Comparison of ENCODE assay signal across 8 mouse cellular contexts in the genomic region with DNA sequence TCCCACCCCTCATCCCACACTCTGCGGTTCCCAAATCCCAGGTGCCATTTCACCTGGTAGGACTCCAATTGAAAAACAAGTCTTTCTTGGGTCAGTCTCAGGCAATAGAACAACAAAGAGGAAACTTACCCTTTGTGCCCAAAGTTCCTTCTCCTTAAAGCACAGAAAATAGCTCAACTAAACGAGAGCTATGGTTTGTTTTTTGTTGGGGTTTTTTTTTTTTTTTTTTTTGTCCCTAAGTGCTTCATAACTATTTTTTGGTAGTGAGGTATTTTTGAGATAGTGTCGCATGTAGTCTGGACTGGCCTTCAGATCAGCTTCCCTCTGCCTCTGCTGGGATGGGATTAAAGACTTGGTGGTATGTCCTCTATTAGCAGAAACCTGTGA. TPM values are rescaled to one million over a fixed set of nuclear protein-coding genes. Genes with fewer than 3 reads are reported as not detected.
DNase-seq lines count a peak whose midpoint lies in the region; ATAC-seq and TF ChIP-seq lines count a peak whose summit lies in the region.

No protein-coding gene starts in this region.

- H3K9ac ChIP-seq in heart, postnatal 0 days (replicated peaks; ENCODE audit: low read depth, low read length) = peak overlapping the region; percentile 62; the same call in 1 of the 2 replicates
- peak overlapping the region; percentile 90 for H3K9ac ChIP-seq in hindbrain, embryonic 13.5 days
- H3K9ac ChIP-seq in midbrain, embryonic 13.5 days (replicated peaks) = peak overlapping the region; percentile 75

- H3K4me3 ChIP-seq in heart, postnatal 0 days (ENCODE audit: low read depth, low read length) = peak overlapping the region; percentile 73
- peak overlapping the region; percentile 85 for H3K4me3 ChIP-seq in bone marrow, adult 2 months (replicated peaks; ENCODE audit: control insufficient read depth, low read depth, low read length)
- H3K4me3 ChIP-seq in hindbrain, embryonic 13.5 days = peak overlapping the region; percentile 76
- H3K4me3 ChIP-seq in midbrain, embryonic 13.5 days (replicated peaks) = peak overlapping the region; percentile 79

- H3K9me3 ChIP-seq in heart, postnatal 0 days (replicated peaks; ENCODE audit: control insufficient read depth, low read length) = no peaks in the 10 kb centered on the region
- H3K9me3 ChIP-seq in hindbrain, embryonic 13.5 days = no peaks in the 10 kb centered on the region
- H3K9me3 ChIP-seq in midbrain, embryonic 13.5 days = no peaks in the 10 kb centered on the region

- peaks cover 28% of the 10 kb centered on the region for H3K36me3 ChIP-seq in heart, postnatal 0 days (replicated peaks; ENCODE audit: control insufficient read depth, insufficient read depth, low read length)
- H3K36me3 ChIP-seq in hindbrain, embryonic 13.5 days = peaks cover 27% of the 10 kb centered on the region
- peaks cover 25% of the 10 kb centered on the region for H3K36me3 ChIP-seq in midbrain, embryonic 13.5 days

- no peak for TF ChIP-seq CTCF in heart, postnatal 0 days (IDR thresholded peaks at IDR 0.05; ENCODE audit: low read depth)
- no peak for TF ChIP-seq CTCF in bone marrow, adult 2 months (IDR thresholded peaks at IDR 0.05; ENCODE audit: control insufficient read depth, insufficient read depth, low read length)

- DNase-seq in heart, postnatal 0 days (ENCODE audit: low spot score) = no peak
- no peak for DNase-seq in heart, postnatal 10 days
- no peak for DNase-seq in right cerebral cortex, adult 2 months (ENCODE audit: low spot score in 2 of 2)
- no peak for DNase-seq in cerebellum, adult 11 months
- no peak for DNase-seq in right cerebral cortex, postnatal 14 days

- H3K27ac ChIP-seq in heart, postnatal 0 days (ENCODE audit: low read depth) = peak overlapping the region; percentile 80
- H3K27ac ChIP-seq in bone marrow, adult 2 months (ENCODE audit: control insufficient read depth, insufficient read depth, low read depth, low read length, poor library complexity) = peak overlapping the region; percentile 91
- peak overlapping the region; percentile 91 for H3K27ac ChIP-seq in hindbrain, embryonic 13.5 days
- peak overlapping the region; percentile 87 for H3K27ac ChIP-seq in midbrain, embryonic 13.5 days

- no peaks in the 10 kb centered on the region for H3K27me3 ChIP-seq in heart, postnatal 0 days (ENCODE audit: control insufficient read depth, insufficient read depth, low read length)
- H3K27me3 ChIP-seq in hindbrain, embryonic 13.5 days = no peaks in the 10 kb centered on the region
- H3K27me3 ChIP-seq in midbrain, embryonic 13.5 days = no peaks in the 10 kb centered on the region

- intact Hi-C loops in heart, postnatal 10 days (cut with DNase I) = no loop called here

- peaks cover 4% of the 10 kb centered on the region for H3K4me1 ChIP-seq in heart, postnatal 0 days (ENCODE audit: control insufficient read depth, insufficient read depth)
- peaks cover 9% of the 10 kb centered on the region; the same call in 1 of the 2 replicates for H3K4me1 ChIP-seq in bone marrow, adult 2 months (ENCODE audit: control insufficient read depth, insufficient read depth, low read length)
- peaks cover 9% of the 10 kb centered on the region for H3K4me1 ChIP-seq in hindbrain, embryonic 13.5 days (replicated peaks)
- H3K4me1 ChIP-seq in midbrain, embryonic 13.5 days (replicated peaks) = peaks cover 15% of the 10 kb centered on the region

- ATAC-seq in heart, postnatal 0 days (ENCODE audit: insufficient read depth, low read depth) = no peak
- no peak for ATAC-seq in hindbrain, embryonic 13.5 days (ENCODE audit: low FRiP score)
- no peak for ATAC-seq in midbrain, embryonic 13.5 days

- H3K4me2 ChIP-seq in heart, postnatal 0 days (ENCODE audit: low read depth, low read length) = peak overlapping the region; percentile 76
- H3K4me2 ChIP-seq in hindbrain, embryonic 13.5 days = peak overlapping the region; percentile 81
- H3K4me2 ChIP-seq in midbrain, embryonic 13.5 days (replicated peaks) = peak overlapping the region; percentile 75

- TF ChIP-seq EP300 in heart, postnatal 0 days (IDR thresholded peaks at IDR 0.05; ENCODE audit: low read depth) = no peak

- whole genome bisulfite sequencing in heart, postnatal 0 days = 32% methylated on average over 3 of the region's 3 CpGs
- WGBS in bone marrow, adult 2 months = 23% methylated on average over 3 of the region's 3 CpGs
- 35% methylated on average over 3 of the region's 3 CpGs for WGBS in hindbrain, embryonic 13.5 days
- 45% methylated on average over 3 of the region's 3 CpGs for WGBS in midbrain, embryonic 13.5 days

- TF ChIP-seq POLR2A in bone marrow, adult 2 months (IDR thresholded peaks at IDR 0.05; ENCODE audit: borderline replicate concordance, control insufficient read depth, low read depth, low read length) = no peak

RNA-seq across cellular contexts. Expression of a gene that starts 7.8 kb away (rescaled TPM):
- 12.6 and 18.7 TPM in 2 replicates for total RNA-seq in heart, postnatal 0 days (2014; rRNA removed; ENCODE audit: low replicate concordance)
- 12.6 and 13.0 TPM in 2 replicates for polyA plus RNA-seq in heart, postnatal 0 days (2015; fragmentation: Nextera tagmentation; extraction: Ambion mirVana)
- 10 to 100 TPM; 11.1 to 12.9 TPM for total RNA-seq in heart, postnatal 10 days (2021)
- 9.2 and 21.7 TPM in 2 replicates for polyA plus RNA-seq in bone marrow, adult 2 months (2011; ENCODE audit: insufficient read depth, insufficient read length, low replicate concordance, missing spikeins)
- 31.2 and 34.2 TPM in 2 replicates for polyA plus RNA-seq in hindbrain, embryonic 13.5 days (2015; fragmentation: Nextera tagmentation; extraction: Ambion mirVana)
- 33.8 and 36.9 TPM in 2 replicates for polyA plus RNA-seq in midbrain, embryonic 13.5 days (2015; fragmentation: Nextera tagmentation; extraction: Ambion mirVana)

RNA-seq across cellular contexts. Expression of a gene that starts 22.0 kb away (rescaled TPM):
- total RNA-seq in heart, postnatal 0 days (2014; rRNA removed; ENCODE audit: low replicate concordance) = 22.0 and 23.6 TPM in 2 replicates
- 80.6 and 89.8 TPM in 2 replicates for polyA plus RNA-seq in heart, postnatal 0 days (2015; fragmentation: Nextera tagmentation; extraction: Ambion mirVana)
- 10 to 100 TPM; 79.9 to 83.2 TPM for total RNA-seq in heart, postnatal 10 days (2021)
- 24.4 and 27.9 TPM in 2 replicates for polyA plus RNA-seq in bone marrow, adult 2 months (2011; ENCODE audit: insufficient read depth, insufficient read length, low replicate concordance, missing spikeins)
- 97.0 and 106 TPM in 2 replicates for polyA plus RNA-seq in hindbrain, embryonic 13.5 days (2015; fragmentation: Nextera tagmentation; extraction: Ambion mirVana)
- polyA plus RNA-seq in midbrain, embryonic 13.5 days (2015; fragmentation: Nextera tagmentation; extraction: Ambion mirVana) = 96.2 and 101 TPM in 2 replicates

RNA-seq across cellular contexts. Expression of a gene that starts 22.6 kb away (rescaled TPM):
- total RNA-seq in heart, postnatal 0 days (2014; rRNA removed; ENCODE audit: low replicate concordance) = 15.8 and 17.8 TPM in 2 replicates
- 25.5 and 29.2 TPM in 2 replicates for polyA plus RNA-seq in heart, postnatal 0 days (2015; fragmentation: Nextera tagmentation; extraction: Ambion mirVana)
- total RNA-seq in heart, postnatal 10 days (2021) = 10 to 100 TPM; 37.3 to 38.8 TPM
- polyA plus RNA-seq in bone marrow, adult 2 months (2011; ENCODE audit: insufficient read depth, insufficient read length, low replicate concordance, missing spikeins) = 20.2 and 33.5 TPM in 2 replicates
- polyA plus RNA-seq in hindbrain, embryonic 13.5 days (2015; fragmentation: Nextera tagmentation; extraction: Ambion mirVana) = 92.0 and 96.2 TPM in 2 replicates
- 101 and 105 TPM in 2 replicates for polyA plus RNA-seq in midbrain, embryonic 13.5 days (2015; fragmentation: Nextera tagmentation; extraction: Ambion mirVana)

RNA-seq across cellular contexts. Expression of a gene that starts 33.5 kb away (rescaled TPM):
- total RNA-seq in heart, postnatal 0 days (2014; rRNA removed; ENCODE audit: low replicate concordance) = 8.2 and 34.8 TPM in 2 replicates
- polyA plus RNA-seq in heart, postnatal 0 days (2015; fragmentation: Nextera tagmentation; extraction: Ambion mirVana) = 40.4 and 44.6 TPM in 2 replicates
- 10 to 100 TPM; 13.6 to 14.1 TPM for total RNA-seq in heart, postnatal 10 days (2021)
- polyA plus RNA-seq in bone marrow, adult 2 months (2011; ENCODE audit: insufficient read depth, insufficient read length, low replicate concordance, missing spikeins) = 45.8 and 98.2 TPM in 2 replicates
- 197 and 211 TPM in 2 replicates for polyA plus RNA-seq in hindbrain, embryonic 13.5 days (2015; fragmentation: Nextera tagmentation; extraction: Ambion mirVana)
- 211 TPM in 2 replicates for polyA plus RNA-seq in midbrain, embryonic 13.5 days (2015; fragmentation: Nextera tagmentation; extraction: Ambion mirVana)

RNA-seq across cellular contexts. Expression of a gene that starts 33.5 kb away (rescaled TPM):
- not detected in 2 replicates for total RNA-seq in heart, postnatal 0 days (2014; rRNA removed; ENCODE audit: low replicate concordance)
- not detected in 2 replicates for polyA plus RNA-seq in heart, postnatal 0 days (2015; fragmentation: Nextera tagmentation; extraction: Ambion mirVana)
- not detected for total RNA-seq in heart, postnatal 10 days (2021)
- polyA plus RNA-seq in bone marrow, adult 2 months (2011; ENCODE audit: insufficient read depth, insufficient read length, low replicate concordance, missing spikeins) = not detected in 2 replicates
- polyA plus RNA-seq in hindbrain, embryonic 13.5 days (2015; fragmentation: Nextera tagmentation; extraction: Ambion mirVana) = not detected in 2 replicates
- polyA plus RNA-seq in midbrain, embryonic 13.5 days (2015; fragmentation: Nextera tagmentation; extraction: Ambion mirVana) = 1.7 TPM in 1 of 2 replicates, not detected in the other
